Mouse (Mus musculus) frontal cortex, postnatal 36 days (tissue): ENCODE results near the gene Fam72a.

Experiments
- DNase-seq, 2 experiments: peaks; one replicate each; pipeline ENCODE4 v3.0.0; 2022; ENCODE audit warnings: low spot score in 2 of 2

Gene Fam72a

GRCm38 (mm10) chr1:131578943-131579680 is 51.4 kb downstream of the Fam72a start:
- no peak for DNase-seq

GRCm38 (mm10) chr1:131580389-131580788 is 52.7 kb downstream of the Fam72a start:
- DNase-seq: no peak

GRCm38 (mm10) chr1:131583598-131583997 is 55.9 kb downstream of the Fam72a start:
- no peak for DNase-seq

GRCm38 (mm10) chr1:131586836-131587235 is 59.1 kb downstream of the Fam72a start:
- DNase-seq: peak; percentile 31 to 42
